Mouse (Mus musculus) B cell, adult 2 months (primary cell): ENCODE results near the gene Mphosph9.
A peak's percentile ranks its signal among the peaks of the same experiment; 100 is the strongest.
"Not testable (repeated sequence)": the region's sequence is repeated elsewhere in the genome, so short reads cannot be mapped to it uniquely, and the experiment has no call there.

Experiments used
- DNase-seq, 2 experiments: peaks; one replicate each; pipeline ENCODE4 v3.0.0; 2022

Gene Mphosph9

GRCm38 (mm10) chr5:124341753-124342339 lies 14.1 kb upstream of the Mphosph9 start:
- peak; percentile 36 to 37 for DNase-seq

GRCm38 (mm10) chr5:124338791-124339190 lies 11.0 kb upstream of the Mphosph9 start:
- no peak for DNase-seq

GRCm38 (mm10) chr5:124337909-124338308 lies 10.1 kb upstream of the Mphosph9 start:
- DNase-seq = no peak

DNA sequence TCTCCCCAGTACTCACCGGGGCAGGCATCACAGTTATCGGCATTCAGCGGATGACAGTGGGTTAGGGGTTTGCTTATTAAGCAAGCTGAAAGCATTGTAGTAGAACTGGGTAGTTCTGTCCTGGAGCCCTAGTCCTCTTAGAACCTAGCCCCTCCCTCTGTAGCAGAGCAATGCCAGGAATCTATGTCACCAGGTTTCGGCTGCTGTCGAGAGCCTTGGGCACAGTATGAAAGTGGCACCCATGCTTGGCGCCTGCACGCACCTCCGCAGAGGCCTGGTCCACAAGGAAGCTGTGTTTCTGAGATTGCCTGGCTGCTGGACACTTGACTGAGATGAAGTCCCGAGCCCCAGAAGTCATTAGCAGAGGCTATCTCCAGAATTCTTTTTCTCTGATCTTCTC lies 9.3 kb upstream of the Mphosph9 start:
- DNase-seq = no peak

GRCm38 (mm10) chr5:124334392-124334791 lies 6.6 kb upstream of the Mphosph9 start:
- no peak for DNase-seq

DNA sequence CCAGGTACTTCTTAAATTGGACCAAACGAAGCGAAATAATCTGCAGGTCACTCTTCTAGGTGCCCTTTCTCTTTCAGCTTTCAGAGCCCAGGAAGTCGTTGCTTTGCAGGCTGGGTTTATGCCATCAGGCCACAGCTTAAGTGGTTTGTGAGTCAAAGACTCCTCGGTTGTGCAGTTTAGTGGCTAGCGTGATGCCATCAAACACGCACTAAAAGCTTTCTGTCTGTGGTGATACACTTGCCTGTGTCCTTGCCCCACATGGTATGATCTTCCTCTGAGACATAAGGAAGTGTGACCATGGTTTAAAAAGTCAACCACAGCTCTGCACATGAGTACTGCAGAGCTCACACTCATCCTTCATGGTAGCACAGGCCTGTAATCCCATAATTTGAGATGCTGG lies 2.3 kb upstream of the Mphosph9 start:
- DNase-seq = no peak

- DNase-seq = peak; percentile 17 to 32
These were observed 943 bp downstream of the Mphosph9 start for GRCm38 (mm10) chr5:124326829-124327228.

DNA sequence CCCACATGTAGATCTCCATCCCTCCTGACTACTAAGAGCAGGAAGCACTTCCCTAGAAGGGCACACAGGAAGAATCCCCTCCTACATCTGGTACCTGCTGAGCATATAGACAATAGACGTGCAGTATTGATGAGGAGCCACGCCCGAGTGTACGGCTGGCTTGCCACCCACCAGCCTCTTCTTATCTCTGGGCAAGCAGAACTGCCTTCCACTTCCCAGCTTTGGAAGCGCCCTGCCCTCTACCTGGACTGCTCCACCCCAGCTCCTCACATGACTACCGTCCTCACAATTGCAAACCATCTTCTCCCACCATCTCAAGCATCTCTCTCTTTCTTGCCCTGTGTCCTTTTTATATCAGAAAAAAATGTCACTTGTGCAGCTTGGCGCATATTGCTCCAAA lies 10.1 kb downstream of the Mphosph9 start:
- no peak for DNase-seq

DNA sequence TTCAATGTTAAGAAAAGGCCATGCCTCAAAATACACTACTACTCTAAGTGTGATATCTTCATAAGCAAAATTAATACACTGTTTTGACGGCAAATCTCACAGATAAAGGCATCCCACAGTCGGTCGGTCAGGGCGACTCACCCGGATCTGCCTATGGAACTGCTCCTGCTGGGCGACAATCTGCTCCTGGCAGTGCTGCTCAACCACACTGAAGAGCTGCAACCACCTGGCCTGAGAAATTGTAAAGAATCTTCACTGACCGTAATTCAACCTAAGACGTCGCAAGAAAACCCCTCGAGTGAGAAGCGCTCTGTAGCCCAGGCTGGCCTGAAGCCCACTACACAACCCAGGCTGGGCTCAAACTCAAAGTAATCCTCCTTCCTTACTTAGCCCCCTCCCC lies 11.8 kb downstream of the Mphosph9 start:
- DNase-seq = no peak

DNA sequence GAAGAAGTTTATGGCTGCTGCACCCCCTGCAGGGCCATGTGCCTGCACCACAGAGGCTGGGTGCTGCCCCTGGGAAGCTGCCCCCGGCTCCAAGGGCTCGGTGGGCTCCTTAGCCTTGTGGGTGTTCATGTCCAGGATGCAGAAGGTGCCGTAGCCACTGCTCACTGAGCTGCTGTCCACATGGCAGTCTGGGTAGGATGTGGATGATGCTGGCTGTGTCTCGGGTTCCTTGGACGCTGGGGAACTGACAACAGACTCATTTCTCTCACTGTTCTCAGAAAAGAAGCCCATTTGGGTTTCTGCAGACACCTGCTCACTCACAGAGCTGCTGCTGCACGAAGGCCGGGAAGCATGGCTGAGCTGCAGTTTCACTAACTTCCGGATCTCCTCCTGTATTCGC lies 12.3 kb downstream of the Mphosph9 start:
- DNase-seq = no peak

GRCm38 (mm10) chr5:124310091-124310490 lies 17.7 kb downstream of the Mphosph9 start:
- DNase-seq = no peak

GRCm38 (mm10) chr5:124309155-124309554 lies 18.6 kb downstream of the Mphosph9 start:
- DNase-seq = no peak

DNA sequence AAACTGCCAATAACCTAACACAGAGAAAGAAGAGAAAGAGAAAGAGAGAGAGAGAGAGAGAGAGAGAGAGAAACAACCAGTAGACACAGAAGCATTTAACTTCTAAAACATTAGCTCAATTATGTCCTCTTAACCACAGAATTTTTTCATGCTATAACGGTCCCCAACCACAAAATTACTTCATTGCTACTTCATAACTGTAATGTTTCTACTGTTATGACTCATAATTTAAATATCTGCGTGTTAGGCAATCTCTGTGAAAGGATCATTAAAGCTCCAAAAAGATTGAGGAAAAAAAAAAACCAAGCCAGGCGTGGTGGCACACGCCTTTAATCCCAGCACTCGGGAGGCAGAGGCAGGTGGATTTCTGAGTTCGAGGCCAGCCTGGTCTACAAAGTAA lies 24.9 kb downstream of the Mphosph9 start:
- not testable (repeated sequence) for DNase-seq

GRCm38 (mm10) chr5:124300132-124300531 lies 27.6 kb downstream of the Mphosph9 start:
- DNase-seq = no peak

DNA sequence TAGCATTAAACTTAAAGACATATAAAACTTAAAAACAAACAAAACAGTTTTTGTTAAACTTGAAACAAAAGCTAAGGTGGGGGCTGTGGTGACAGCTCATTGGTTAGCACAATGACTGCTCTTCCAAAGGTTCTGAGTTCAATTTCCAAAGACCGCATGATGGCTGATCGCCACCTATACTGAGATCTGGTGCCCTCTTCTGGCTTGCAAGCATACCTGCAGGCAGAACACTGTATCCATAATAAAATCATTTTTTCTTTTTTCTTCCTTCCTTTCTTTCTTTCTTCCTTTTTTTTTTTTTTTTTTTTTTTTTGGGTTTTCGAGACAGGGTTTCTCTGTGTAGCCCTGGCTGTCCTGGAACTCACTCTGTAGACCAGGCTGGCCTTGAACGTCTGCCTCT lies 28.5 kb downstream of the Mphosph9 start:
- peak; percentile 28 to 34 for DNase-seq

GRCm38 (mm10) chr5:124296475-124296874 lies 31.3 kb downstream of the Mphosph9 start:
- no peak for DNase-seq

DNA sequence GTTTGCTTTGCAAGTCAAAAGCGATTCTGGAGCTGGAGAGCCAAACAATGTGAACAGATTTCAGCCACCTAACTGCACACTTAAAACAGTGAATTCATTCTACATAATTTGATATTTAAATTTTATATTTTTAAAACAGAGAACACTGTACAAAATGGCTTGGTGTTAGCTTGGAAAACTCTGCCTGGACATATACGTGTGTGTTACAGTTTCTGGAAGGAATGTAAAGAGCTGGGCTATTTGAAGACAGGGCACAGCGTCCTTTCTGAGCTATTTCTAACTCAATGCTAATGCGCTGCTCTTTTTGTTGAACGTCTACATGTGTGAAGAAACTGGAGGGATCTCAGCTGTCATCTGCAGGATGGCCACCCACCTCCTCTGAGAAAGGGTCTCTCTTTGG lies 33.8 kb downstream of the Mphosph9 start:
- DNase-seq = no peak

DNA sequence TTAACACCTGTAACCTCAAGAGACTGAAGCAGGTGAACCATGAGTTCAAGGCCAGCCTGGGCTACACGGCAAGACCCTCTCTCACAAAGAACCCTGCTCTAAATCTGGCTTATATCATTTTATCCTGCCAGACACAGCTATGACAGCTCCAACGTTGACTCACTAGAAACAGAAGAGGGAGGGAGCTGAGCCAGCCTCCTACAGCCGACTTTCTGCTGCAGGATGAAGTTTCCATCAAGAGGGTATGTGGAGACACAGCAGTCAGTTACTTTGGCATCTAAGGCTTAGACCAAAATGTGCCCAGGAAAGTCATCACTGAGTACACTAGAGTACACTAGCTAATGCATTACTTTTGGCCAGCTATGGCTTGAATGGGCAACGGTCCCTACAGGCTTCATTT lies 37.6 kb downstream of the Mphosph9 start:
- DNase-seq = no peak

DNA sequence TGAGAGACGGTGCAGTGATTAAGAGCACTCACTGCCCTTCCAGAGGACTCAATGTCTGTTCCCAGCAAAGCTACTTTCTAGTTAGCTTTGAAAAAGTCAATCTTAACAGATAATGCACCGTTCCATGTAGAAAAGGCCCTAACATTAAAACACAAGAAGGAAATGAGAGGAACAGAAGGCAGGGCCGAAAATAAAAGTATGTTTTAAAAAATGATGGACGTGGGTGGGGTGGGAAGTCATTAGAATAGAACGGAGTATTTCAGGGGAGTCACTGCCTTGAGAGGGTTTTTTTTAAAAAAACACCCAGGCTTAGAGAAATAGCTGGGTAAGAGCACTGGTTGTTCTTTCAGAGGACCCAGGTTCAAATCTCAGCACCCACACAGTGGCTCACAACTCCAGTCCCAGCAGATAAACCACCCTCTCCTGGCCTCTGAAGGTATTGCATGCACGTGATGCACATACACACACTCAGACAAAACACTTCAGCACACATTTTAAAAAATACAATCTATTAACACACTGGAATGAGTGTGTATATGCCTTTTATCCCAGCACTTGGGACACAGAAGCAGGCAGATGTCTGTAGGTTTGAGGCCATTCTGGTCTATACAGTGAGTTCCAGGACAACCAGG lies 40.0 kb downstream of the Mphosph9 start:
- DNase-seq = peak; percentile 6 to 26

- peak in 1 of 2 experiments; percentile 5 for DNase-seq
These were observed 43.4 kb downstream of the Mphosph9 start for GRCm38 (mm10) chr5:124284330-124284729.

DNA sequence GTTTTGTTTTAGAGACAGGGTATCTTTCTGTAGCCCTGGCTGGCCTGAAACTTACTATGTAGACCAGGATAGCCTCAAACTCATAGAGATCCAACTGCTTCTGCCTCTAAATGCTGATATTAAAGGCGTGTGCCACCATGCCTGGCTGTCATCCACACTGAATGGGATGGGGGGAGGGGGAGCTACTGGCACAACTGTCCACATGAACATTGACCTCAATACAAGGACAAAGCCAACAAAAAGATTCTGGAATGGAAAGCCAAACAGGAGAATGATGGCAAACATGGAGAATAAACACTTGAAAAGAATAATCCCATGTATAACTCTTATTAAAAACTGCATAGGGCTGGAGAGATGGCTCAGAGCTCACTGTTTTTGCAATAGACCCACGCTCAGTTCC lies 44.9 kb downstream of the Mphosph9 start:
- no peak for DNase-seq

DNA sequence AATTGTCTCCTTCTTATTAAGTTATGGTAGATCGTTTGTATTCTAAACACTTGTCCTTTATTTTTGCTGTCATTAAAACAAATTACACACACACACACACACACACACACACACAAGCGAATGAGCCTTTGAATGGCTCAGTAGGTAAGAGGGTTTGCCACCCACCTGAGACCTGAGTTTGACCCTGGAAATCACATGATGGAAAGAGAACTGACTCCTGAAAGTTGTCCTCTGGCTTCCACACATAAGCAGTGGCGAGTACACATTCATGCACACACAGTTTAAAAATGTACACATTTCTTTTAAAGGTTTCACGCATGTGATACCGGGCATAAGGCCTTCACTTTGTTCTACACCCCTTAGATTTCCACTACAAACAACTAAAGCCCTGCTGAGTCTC lies 57.5 kb downstream of the Mphosph9 start:
- no peak for DNase-seq

GRCm38 (mm10) chr5:124269661-124270060 lies 58.1 kb downstream of the Mphosph9 start:
- no peak for DNase-seq

DNA sequence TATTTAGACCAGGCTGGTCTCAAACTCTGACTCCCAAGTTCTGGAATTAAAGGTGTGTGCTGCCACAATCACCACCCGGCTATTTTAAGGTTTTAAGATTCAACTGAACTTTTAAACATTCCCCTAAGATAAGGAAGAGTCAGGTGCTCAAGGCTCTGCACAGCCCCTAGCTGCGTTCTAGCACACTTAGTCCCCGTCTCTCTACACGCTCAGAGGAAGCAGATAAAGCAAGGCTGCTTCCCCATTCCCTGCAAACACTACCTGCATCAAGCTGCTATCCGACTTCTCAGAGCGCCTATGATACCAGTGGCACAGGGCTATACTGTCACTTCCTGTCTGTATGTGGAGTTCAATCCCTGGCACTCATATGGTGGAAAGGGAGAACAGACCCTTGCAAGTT lies 60.1 kb downstream of the Mphosph9 start:
- no peak for DNase-seq

GRCm38 (mm10) chr5:124266821-124267220 lies 61.0 kb downstream of the Mphosph9 start:
- no peak for DNase-seq
